Mouse (Mus musculus): ENCODE measurements at regions not wholly inside any gene's neighbourhood (a gene's known extent, or its start where the extent isn't known, plus 50 kb on each side); places are given as distances from the start of the nearest gene placed in this dataset.

DNA sequence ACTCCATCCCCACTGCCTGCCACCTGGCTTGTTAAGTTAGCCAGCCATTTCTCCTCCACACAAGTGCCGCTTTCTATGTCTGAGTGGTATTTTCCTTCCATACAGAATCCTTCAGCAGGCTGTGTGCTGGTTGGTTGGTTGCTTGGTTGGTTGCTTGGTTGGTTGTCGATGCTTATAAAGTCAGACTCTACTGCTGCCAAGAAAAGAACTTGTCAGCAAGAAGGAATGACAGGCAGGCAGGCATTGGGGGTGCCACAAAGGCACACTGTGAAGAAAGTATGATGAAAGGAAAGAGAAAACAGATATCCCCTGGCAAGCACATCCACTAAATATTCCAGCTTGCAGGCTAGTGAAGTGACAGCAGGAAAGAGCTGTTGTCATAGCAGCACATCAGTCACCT lies 263.0 kb upstream of the Hnrnpa3 start:
- H3K4me3 ChIP-seq, result no peak overlapping the region
- H3K4me2 ChIP-seq, result no peak overlapping the region
- 46% methylated on average over 2 of the region's 2 CpGs for WGBS
- no peak overlapping the region for H3K27ac ChIP-seq
- H3K9ac ChIP-seq, result no peak overlapping the region
- no peaks in the 10 kb centered on the region; the same call in 1 of the 2 replicates for H3K4me1 ChIP-seq (replicated peaks)
- ATAC-seq (replicated peaks; ENCODE audit: insufficient number of reproducible peaks, insufficient read depth, low FRiP score, low read depth), result no peak
- no peaks in the 10 kb centered on the region for H3K9me3 ChIP-seq (replicated peaks)
- no peaks in the 10 kb centered on the region for H3K27me3 ChIP-seq
- no peaks in the 10 kb centered on the region for H3K36me3 ChIP-seq

- Histone ChIP-seq H3K9me3 (replicated peaks) (no peaks in the 10 kb centered on the region), H3K4me1 (replicated peaks) (no peaks in the 10 kb centered on the region; the same call in 1 of the 2 replicates), H3K4me3 (no peak overlapping the region), H3K9ac (no peak overlapping the region), H3K27ac (no peak overlapping the region), H3K4me2 (no peak overlapping the region), H3K36me3 (no peaks in the 10 kb centered on the region), H3K27me3 (no peaks in the 10 kb centered on the region)
- 61% methylated on average over 7 of the region's 7 CpGs for WGBS
- no peak for ATAC-seq (replicated peaks; ENCODE audit: insufficient number of reproducible peaks, insufficient read depth, low FRiP score, low read depth)
Measured at GRCm38 (mm10) chr2:75400291-75400870, 258.7 kb upstream of the Hnrnpa3 start.

- no peak for ATAC-seq (replicated peaks; ENCODE audit: insufficient number of reproducible peaks, insufficient read depth, low FRiP score, low read depth)
- no peaks in the 10 kb centered on the region for H3K4me1 ChIP-seq (replicated peaks)
Measured at GRCm38 (mm10) chr2:75403791-75404190, 255.3 kb upstream of the Hnrnpa3 start.

GRCm38 (mm10) chr2:75405524-75406214 lies 253.4 kb upstream of the Hnrnpa3 start:
- no peak for ATAC-seq (replicated peaks; ENCODE audit: insufficient number of reproducible peaks, insufficient read depth, low FRiP score, low read depth)
- no peaks in the 10 kb centered on the region for H3K36me3 ChIP-seq
- no peaks in the 10 kb centered on the region for H3K4me1 ChIP-seq (replicated peaks)
- no peaks in the 10 kb centered on the region for H3K9me3 ChIP-seq (replicated peaks)
- no peak overlapping the region for H3K27ac ChIP-seq
- WGBS, result 73% methylated on average over 13 of the region's 13 CpGs
- no peaks in the 10 kb centered on the region for H3K27me3 ChIP-seq
- H3K9ac ChIP-seq, result no peak overlapping the region
- H3K4me2 ChIP-seq, result no peak overlapping the region
- H3K4me3 ChIP-seq, result no peak overlapping the region

More at GRCm38 (mm10) chr2:75403791-75404190, 255.3 kb upstream of the Hnrnpa3 start:
- 75% methylated on average over 8 of the region's 8 CpGs for WGBS
- Histone ChIP-seq H3K36me3 (no peaks in the 10 kb centered on the region), H3K4me2 (no peak overlapping the region), H3K9me3 (replicated peaks) (no peaks in the 10 kb centered on the region), H3K9ac (no peak overlapping the region), H3K27me3 (no peaks in the 10 kb centered on the region), H3K27ac (no peak overlapping the region), H3K4me3 (no peak overlapping the region)

GRCm38 (mm10) chr2:75406721-75407455 lies 252.2 kb upstream of the Hnrnpa3 start:
- WGBS, result 57% methylated on average over 6 of the region's 6 CpGs
- Histone ChIP-seq H3K9ac (no peak overlapping the region), H3K9me3 (replicated peaks) (no peaks in the 10 kb centered on the region), H3K36me3 (no peaks in the 10 kb centered on the region), H3K4me2 (no peak overlapping the region), H3K4me1 (replicated peaks) (no peaks in the 10 kb centered on the region), H3K4me3 (no peak overlapping the region), H3K27ac (no peak overlapping the region), H3K27me3 (no peaks in the 10 kb centered on the region)
- no peak for ATAC-seq (replicated peaks; ENCODE audit: insufficient number of reproducible peaks, insufficient read depth, low FRiP score, low read depth)

DNA sequence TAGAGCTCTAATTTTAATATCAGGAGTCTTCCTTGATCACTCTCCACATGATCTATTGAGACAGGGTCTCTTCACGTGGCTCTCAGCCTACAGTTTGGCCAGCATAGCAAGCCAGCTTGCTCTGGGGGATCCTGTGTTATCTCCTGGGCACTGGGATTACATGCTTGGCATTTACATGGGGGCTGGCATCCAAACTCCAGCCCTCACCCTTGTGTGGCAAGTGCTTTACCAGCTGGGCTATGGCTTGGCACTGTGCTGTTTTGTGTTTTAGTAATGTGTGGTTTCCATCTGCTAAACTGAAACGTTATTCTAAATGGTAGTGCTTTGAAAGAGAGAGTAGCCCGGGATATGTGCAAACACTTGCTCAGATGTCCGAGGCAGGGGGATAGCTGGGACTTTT lies 251.5 kb upstream of the Hnrnpa3 start:
- ATAC-seq (replicated peaks; ENCODE audit: insufficient number of reproducible peaks, insufficient read depth, low FRiP score, low read depth), result no peak
- Histone ChIP-seq H3K4me1 (replicated peaks) (no peaks in the 10 kb centered on the region), H3K9me3 (replicated peaks) (no peaks in the 10 kb centered on the region), H3K36me3 (no peaks in the 10 kb centered on the region), H3K4me2 (no peak overlapping the region), H3K9ac (no peak overlapping the region), H3K4me3 (no peak overlapping the region), H3K27me3 (no peaks in the 10 kb centered on the region), H3K27ac (no peak overlapping the region)
- WGBS, result 70% methylated on average over 4 of the region's 4 CpGs

DNA sequence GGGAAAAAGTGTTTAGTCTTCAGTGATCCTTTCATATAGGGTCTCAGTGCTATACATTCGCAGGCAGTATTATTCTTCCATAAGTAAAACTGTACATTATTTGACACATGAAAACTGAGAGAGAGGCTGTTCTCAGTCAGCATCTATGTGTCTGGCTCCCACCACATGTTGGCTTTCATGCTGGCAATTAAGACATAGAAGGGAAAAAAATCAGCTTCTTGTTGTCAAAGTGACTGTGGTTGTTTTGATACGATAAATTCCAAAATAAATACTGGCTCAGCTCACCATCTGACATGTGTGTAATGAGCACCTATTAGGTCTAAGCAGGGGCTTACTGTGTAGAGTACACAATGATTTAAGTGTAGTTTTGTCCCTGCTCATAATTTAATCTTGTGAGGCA lies 251.0 kb upstream of the Hnrnpa3 start:
- Histone ChIP-seq H3K9me3 (replicated peaks) (no peaks in the 10 kb centered on the region), H3K36me3 (no peaks in the 10 kb centered on the region), H3K4me1 (replicated peaks) (no peaks in the 10 kb centered on the region), H3K27me3 (no peaks in the 10 kb centered on the region), H3K4me3 (no peak overlapping the region), H3K4me2 (no peak overlapping the region), H3K9ac (no peak overlapping the region), H3K27ac (no peak overlapping the region)
- WGBS, result 82% methylated on average over 2 of the region's 2 CpGs
- no peak for ATAC-seq (replicated peaks; ENCODE audit: insufficient number of reproducible peaks, insufficient read depth, low FRiP score, low read depth)

GRCm38 (mm10) chr2:75409806-75410205 lies 249.3 kb upstream of the Hnrnpa3 start:
- ATAC-seq (replicated peaks; ENCODE audit: insufficient number of reproducible peaks, insufficient read depth, low FRiP score, low read depth), result no peak
- Histone ChIP-seq H3K27me3 (no peaks in the 10 kb centered on the region), H3K27ac (no peak overlapping the region), H3K36me3 (no peaks in the 10 kb centered on the region), H3K4me1 (replicated peaks) (no peaks in the 10 kb centered on the region), H3K4me2 (no peak overlapping the region), H3K9ac (no peak overlapping the region), H3K9me3 (replicated peaks) (no peaks in the 10 kb centered on the region), H3K4me3 (no peak overlapping the region)
- WGBS, result 84% methylated on average over 7 of the region's 7 CpGs

DNA sequence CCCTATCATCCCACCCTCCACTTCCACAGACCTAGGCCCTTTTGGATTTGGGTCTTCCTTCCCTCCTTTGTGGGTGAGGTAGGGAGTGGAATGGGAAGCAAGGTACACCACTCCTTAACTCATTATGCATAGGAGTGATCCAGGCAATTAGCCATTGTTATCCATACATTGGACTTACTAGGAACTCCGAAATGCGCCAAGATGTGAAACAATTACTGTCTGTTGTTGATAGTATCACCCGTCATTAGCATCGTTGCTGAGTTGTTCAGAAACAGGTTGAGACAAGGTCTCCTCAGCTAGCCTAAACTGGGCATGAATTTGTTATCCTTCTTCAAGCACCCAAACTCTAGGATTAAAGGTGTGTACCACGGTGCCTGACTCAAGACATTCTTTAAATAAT lies 246.3 kb upstream of the Hnrnpa3 start:
- Histone ChIP-seq H3K4me3 (no peak overlapping the region), H3K36me3 (no peaks in the 10 kb centered on the region), H3K4me1 (replicated peaks) (no peaks in the 10 kb centered on the region), H3K27ac (no peak overlapping the region), H3K9me3 (replicated peaks) (no peaks in the 10 kb centered on the region), H3K27me3 (no peaks in the 10 kb centered on the region), H3K9ac (no peak overlapping the region), H3K4me2 (no peak overlapping the region)
- WGBS, result 88% methylated on average over 5 of the region's 5 CpGs
- no peak for ATAC-seq (replicated peaks; ENCODE audit: insufficient number of reproducible peaks, insufficient read depth, low FRiP score, low read depth)

DNA sequence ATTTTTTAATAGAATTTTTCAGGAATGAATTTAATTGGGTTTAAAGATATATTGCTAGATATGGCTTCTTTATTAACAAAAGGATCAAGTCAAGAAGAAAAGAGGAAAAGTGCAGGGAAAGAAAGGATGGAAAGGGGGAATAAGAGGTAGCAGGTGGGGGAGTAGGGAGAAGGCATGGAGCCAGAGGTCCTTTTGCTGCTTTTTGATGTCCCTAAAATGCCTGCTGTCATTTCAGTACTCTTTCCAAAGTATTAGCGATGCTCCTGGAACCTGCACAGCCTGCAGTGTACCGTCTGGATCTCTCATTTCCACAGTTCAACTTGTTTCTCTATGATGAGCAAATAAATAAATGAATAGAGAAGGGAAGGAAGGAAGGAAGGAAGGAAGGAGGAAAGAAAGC lies 240.4 kb upstream of the Hnrnpa3 start:
- no peaks in the 10 kb centered on the region for H3K27me3 ChIP-seq
- H3K4me3 ChIP-seq, result no peak overlapping the region
- H3K36me3 ChIP-seq, result no peaks in the 10 kb centered on the region
- no peaks in the 10 kb centered on the region for H3K4me1 ChIP-seq (replicated peaks)
- WGBS, result 72% methylated on average over 2 of the region's 2 CpGs
- ATAC-seq (replicated peaks; ENCODE audit: insufficient number of reproducible peaks, insufficient read depth, low FRiP score, low read depth), result no peak
- H3K9ac ChIP-seq, result no peak overlapping the region
- H3K27ac ChIP-seq, result no peak overlapping the region
- H3K9me3 ChIP-seq (replicated peaks), result no peaks in the 10 kb centered on the region
- no peak overlapping the region for H3K4me2 ChIP-seq

DNA sequence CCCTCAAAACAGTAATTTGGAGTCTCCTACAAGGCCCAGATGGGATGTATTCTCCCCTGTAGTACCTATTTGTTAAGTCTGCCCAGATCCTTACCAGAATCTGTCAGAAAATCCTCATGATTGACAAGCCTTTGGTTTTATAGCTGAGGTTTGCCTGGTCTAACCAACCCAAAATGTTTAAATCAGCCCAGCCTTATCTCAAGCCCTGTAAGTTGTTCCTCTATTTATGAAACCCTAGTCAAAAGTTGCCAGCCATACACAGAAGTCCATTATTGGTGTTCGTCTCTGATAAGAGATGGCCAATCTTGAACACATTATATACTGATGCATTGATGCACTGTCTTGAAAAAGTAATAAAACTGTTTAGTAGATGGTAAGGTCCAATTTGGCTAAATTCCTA lies 239.9 kb upstream of the Hnrnpa3 start:
- Histone ChIP-seq H3K27ac (no peak overlapping the region), H3K4me3 (no peak overlapping the region), H3K4me1 (replicated peaks) (0 out of 2 replicates have a peak, but pooled peaks cover 3% of the 10 kb centered on the region), H3K4me2 (no peak overlapping the region), H3K36me3 (no peaks in the 10 kb centered on the region), H3K9ac (no peak overlapping the region), H3K27me3 (no peaks in the 10 kb centered on the region), H3K9me3 (replicated peaks) (no peaks in the 10 kb centered on the region)
- WGBS, result 81% methylated on average over 1 of the region's 1 CpGs
- no peak for ATAC-seq (replicated peaks; ENCODE audit: insufficient number of reproducible peaks, insufficient read depth, low FRiP score, low read depth)
